Mouse (Mus musculus) heart, embryonic 15.5 days (tissue): ENCODE measurements around the gene Syt3. TPM values are rescaled to one million over a fixed set of nuclear protein-coding genes. Genes with fewer than 3 reads are reported as not detected.

Experiments
- ATAC-seq: fragments of 200-750 bp; cut with Nextera tagmentation; replicated peaks from 2 replicates; pipeline ENCODE4 v1.8.0; 2017; ENCODE audit warnings: low read depth, moderate TSS enrichment; ENCODE audit not compliant: insufficient number of reproducible peaks, insufficient read depth, low FRiP score
- H3K27ac ChIP-seq: fragments of 300-500 bp; sonication (generic); 2 replicates; pipeline ENCODE4 v1.5.1; 2015; ENCODE audit warnings: mild to moderate bottlenecking, inconsistent platforms
- H3K27me3 ChIP-seq: fragments of 300-500 bp; sonication (generic); 2 replicates; pipeline ENCODE4 v1.6.1; 2015; ENCODE audit warnings: inconsistent platforms
- H3K36me3 ChIP-seq: fragments of 300-500 bp; sonication (generic); 2 replicates; pipeline ENCODE4 v1.6.1; 2015; ENCODE audit warnings: mild to moderate bottlenecking, inconsistent platforms
- H3K4me1 ChIP-seq: fragments of 300-500 bp; sonication (generic); replicated peaks from 2 replicates; pipeline ENCODE4 v1.6.1; 2015; ENCODE audit warnings: inconsistent platforms
- H3K4me2 ChIP-seq: fragments of 300-500 bp; sonication (generic); 2 replicates; pipeline ENCODE4 v1.6.1; 2015; ENCODE audit warnings: inconsistent platforms, mild to moderate bottlenecking, moderate library complexity
- H3K4me3 ChIP-seq: fragments of 300-500 bp; sonication (generic); 2 replicates; pipeline ENCODE4 v1.5.1; 2015; ENCODE audit warnings: mild to moderate bottlenecking, inconsistent platforms
- H3K9ac ChIP-seq: fragments of 300-500 bp; sonication (generic); 2 replicates; pipeline ENCODE4 v1.6.1; 2015; ENCODE audit warnings: mild to moderate bottlenecking, inconsistent platforms
- H3K9me3 ChIP-seq: fragments of 300-500 bp; sonication (generic); replicated peaks from 2 replicates; pipeline ENCODE4 v1.6.1; 2016; ENCODE audit warnings: inconsistent platforms
- WGBS: fragments of 180-500 bp; shearing (Covaris S2); methylation state at CpG from one replicate; pipeline ENCODE4 v1.1.7; 2015; ENCODE audit warnings: mixed read lengths; 5-methylcytosine and 5-hydroxymethylcytosine counted together
- polyA plus RNA-seq: library from polyadenylated mRNA; unstranded; fragments of >200 nt; fragmentation: Nextera tagmentation; extraction: Ambion mirVana; gene quantifications from 2 replicates; pipeline ENCODE4 v1.2.1, GENCODE M21; 2015

Syt3 gene
- polyA plus RNA-seq, 1 experiment from 2014 or later: 0.82 TPM

- no peak for ATAC-seq
- Histone ChIP-seq H3K4me3 (no peak overlapping the region), H3K4me2 (peak overlapping the region; percentile 80), H3K27ac (no peak overlapping the region), H3K27me3 (peaks cover 64% of the 10 kb centered on the region), H3K9ac (no peak overlapping the region), H3K9me3 (no peaks in the 10 kb centered on the region), H3K36me3 (no peaks in the 10 kb centered on the region), H3K4me1 (peaks cover 18% of the 10 kb centered on the region)
- 13% methylated on average over 8 of the region's 8 CpGs for WGBS
Measured at GRCm38 (mm10) chr7:44427666-44428065, 43.8 kb downstream of the Syt3 start.

GRCm38 (mm10) chr7:44428171-44428950 is 44.5 kb downstream of the Syt3 start:
- H3K9me3 ChIP-seq: no peaks in the 10 kb centered on the region
- H3K27me3 ChIP-seq: peaks cover 67% of the 10 kb centered on the region
- WGBS: 2% methylated on average over 17 of the region's 38 CpGs
- no peak for ATAC-seq
- peak overlapping the region; percentile 53 for H3K4me3 ChIP-seq
- peak overlapping the region; percentile 80 for H3K4me2 ChIP-seq
- H3K4me1 ChIP-seq: peaks cover 18% of the 10 kb centered on the region
- H3K27ac ChIP-seq: no peak overlapping the region
- H3K9ac ChIP-seq: no peak overlapping the region
- H3K36me3 ChIP-seq: no peaks in the 10 kb centered on the region

- no peak; the same call in 1 of the 2 replicates for ATAC-seq
- H3K27ac ChIP-seq: no peak within 1 kb of the TSS
- WGBS: under 1% methylated on average over 34 of the region's 69 CpGs
Measured at GRCm38 (mm10) chr7:44428968-44429521, 45.1 kb downstream of the Syt3 start, which contains the start of gene Lrrc4b. Lrrc4b (plus strand) TSS chr7:44429018.

GRCm38 (mm10) chr7:44429534-44430488 is 45.9 kb downstream of the Syt3 start:
- Histone ChIP-seq H3K9me3 (no peaks in the 10 kb centered on the region), H3K9ac (peak overlapping the region; percentile 10; the same call in 1 of the 2 replicates), H3K36me3 (no peaks in the 10 kb centered on the region), H3K27me3 (peaks cover 79% of the 10 kb centered on the region), H3K27ac (no peak overlapping the region), H3K4me1 (peaks cover 20% of the 10 kb centered on the region), H3K4me2 (peak overlapping the region; percentile 80), H3K4me3 (peak overlapping the region; percentile 53)
- WGBS: 3% methylated on average over 32 of the region's 32 CpGs
- ATAC-seq: no peak

More at GRCm38 (mm10) chr7:44428968-44429521, 45.1 kb downstream of the Syt3 start, which contains the start of gene Lrrc4b:
- Histone ChIP-seq H3K9me3 (no peaks in the 10 kb centered on the region), H3K36me3 (no peaks in the 10 kb centered on the region), H3K9ac (peak within 1 kb of the TSS; percentile 43; the same call in 1 of the 2 replicates), H3K27me3 (peaks cover 73% of the 10 kb centered on the region), H3K4me3 (peak within 1 kb of the TSS; percentile 53), H3K4me1 (peaks cover 20% of the 10 kb centered on the region), H3K4me2 (peak within 1 kb of the TSS; percentile 80)

GRCm38 (mm10) chr7:44432550-44432949 is 48.6 kb downstream of the Syt3 start:
- Histone ChIP-seq H3K36me3 (no peaks in the 10 kb centered on the region), H3K27ac (no peak overlapping the region), H3K27me3 (peaks cover 74% of the 10 kb centered on the region), H3K9me3 (no peaks in the 10 kb centered on the region), H3K4me2 (no peak overlapping the region), H3K4me3 (no peak overlapping the region), H3K9ac (no peak overlapping the region), H3K4me1 (peaks cover 20% of the 10 kb centered on the region)
- no peak for ATAC-seq
- WGBS: 70% methylated on average over 6 of the region's 6 CpGs

GRCm38 (mm10) chr7:44433371-44433770 is 49.5 kb downstream of the Syt3 start:
- Histone ChIP-seq H3K4me1 (peaks cover 17% of the 10 kb centered on the region), H3K9ac (no peak overlapping the region), H3K27me3 (peaks cover 74% of the 10 kb centered on the region), H3K4me2 (no peak overlapping the region), H3K27ac (no peak overlapping the region), H3K9me3 (no peaks in the 10 kb centered on the region), H3K4me3 (no peak overlapping the region), H3K36me3 (no peaks in the 10 kb centered on the region)
- WGBS: 4% methylated on average over 7 of the region's 7 CpGs
- ATAC-seq: peak; percentile 15; the same call in 1 of the 2 replicates

- Histone ChIP-seq H3K9me3 (no peaks in the 10 kb centered on the region), H3K36me3 (no peaks in the 10 kb centered on the region), H3K9ac (no peak overlapping the region), H3K4me1 (peaks cover 13% of the 10 kb centered on the region), H3K27me3 (peaks cover 70% of the 10 kb centered on the region), H3K4me2 (no peak overlapping the region), H3K27ac (no peak overlapping the region), H3K4me3 (no peak overlapping the region)
- ATAC-seq: no peak
- WGBS: 67% methylated on average over 9 of the region's 9 CpGs
Measured at GRCm38 (mm10) chr7:44434089-44434488, 50.2 kb downstream of the Syt3 start.

- Histone ChIP-seq H3K27ac (no peak overlapping the region), H3K4me1 (0 out of 2 replicates have a peak, but pooled peaks cover 2% of the 10 kb centered on the region), H3K27me3 (peaks cover 69% of the 10 kb centered on the region), H3K4me2 (no peak overlapping the region), H3K4me3 (no peak overlapping the region), H3K36me3 (no peaks in the 10 kb centered on the region), H3K9ac (no peak overlapping the region), H3K9me3 (no peaks in the 10 kb centered on the region)
- ATAC-seq: no peak
- WGBS: 59% methylated on average over 5 of the region's 5 CpGs
Measured at GRCm38 (mm10) chr7:44435796-44436195, 51.9 kb downstream of the Syt3 start.

GRCm38 (mm10) chr7:44436267-44436666 is 52.4 kb downstream of the Syt3 start:
- Histone ChIP-seq H3K4me1 (peaks cover 2% of the 10 kb centered on the region; the same call in 1 of the 2 replicates), H3K9me3 (no peaks in the 10 kb centered on the region), H3K27me3 (peaks cover 69% of the 10 kb centered on the region), H3K4me3 (no peak overlapping the region), H3K4me2 (no peak overlapping the region), H3K36me3 (no peaks in the 10 kb centered on the region), H3K27ac (no peak overlapping the region), H3K9ac (no peak overlapping the region)
- WGBS: 0% methylated on average over 1 of the region's 1 CpGs
- no peak for ATAC-seq

- Histone ChIP-seq H3K4me3 (no peak overlapping the region), H3K9ac (no peak overlapping the region), H3K4me2 (no peak overlapping the region), H3K4me1 (peaks cover 12% of the 10 kb centered on the region), H3K27me3 (peaks cover 68% of the 10 kb centered on the region), H3K27ac (no peak overlapping the region), H3K9me3 (no peaks in the 10 kb centered on the region), H3K36me3 (no peaks in the 10 kb centered on the region)
- no peak for ATAC-seq
- WGBS: 72% methylated on average over 1 of the region's 1 CpGs
Measured at GRCm38 (mm10) chr7:44437188-44437587, 53.3 kb downstream of the Syt3 start.

GRCm38 (mm10) chr7:44437933-44438332 is 54.0 kb downstream of the Syt3 start:
- Histone ChIP-seq H3K36me3 (no peaks in the 10 kb centered on the region), H3K27ac (no peak overlapping the region), H3K4me2 (no peak overlapping the region), H3K27me3 (peaks cover 70% of the 10 kb centered on the region), H3K9me3 (no peaks in the 10 kb centered on the region), H3K4me1 (peaks cover 14% of the 10 kb centered on the region), H3K4me3 (no peak overlapping the region), H3K9ac (no peak overlapping the region)
- WGBS: 70% methylated on average over 8 of the region's 8 CpGs
- no peak for ATAC-seq
